Mouse (Mus musculus): Measurements from ENCODE around the gene Fam160a1.

The Fam160a1 gene

DNA sequence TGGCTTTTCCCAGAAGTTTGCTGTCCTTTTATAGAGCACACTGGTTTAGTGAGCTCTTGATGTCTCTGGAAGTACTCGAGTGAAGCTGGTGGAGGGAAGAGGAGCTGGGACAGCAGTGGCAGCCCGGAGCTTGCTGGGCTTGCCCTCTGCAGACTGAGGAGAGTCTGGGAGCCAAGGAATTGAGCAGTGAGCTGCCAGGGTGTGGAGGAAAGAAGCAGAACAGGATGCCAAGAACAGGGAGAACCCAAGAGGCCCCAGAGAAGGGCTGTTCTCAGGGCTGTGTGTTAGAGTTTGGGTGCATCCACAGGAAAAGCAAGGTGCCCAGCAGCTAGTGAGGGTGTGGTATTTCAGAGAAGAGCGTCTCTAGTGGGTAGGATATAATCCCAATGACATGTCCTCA, 175.3 kb downstream of the Fam160a1 start:
- no peak for TF ChIP-seq CTCF (conservative IDR thresholded peaks at IDR 0.05; ENCODE audit: low read length)
- TF ChIP-seq NANOG (IDR thresholded peaks at IDR 0.05; ENCODE audit: borderline replicate concordance, low read length) = no peak
- TF ChIP-seq POU5F1 (IDR thresholded peaks at IDR 0.05; ENCODE audit: borderline replicate concordance, low read length) = no peak
- H3K4me1 ChIP-seq (replicated peaks; ENCODE audit: low read depth, low read length) = no peaks in the 10 kb centered on the region
- H3K9me3 ChIP-seq (ENCODE audit: low read length) = no peaks in the 10 kb centered on the region
- H3K36me3 ChIP-seq (ENCODE audit: insufficient read depth, low read length) = peaks cover 32% of the 10 kb centered on the region
- H3K27me3 ChIP-seq (ENCODE audit: insufficient read depth, low read length) = no peaks in the 10 kb centered on the region
- no peak overlapping the region for H3K4me3 ChIP-seq (replicated peaks; ENCODE audit: low read length)

DNA sequence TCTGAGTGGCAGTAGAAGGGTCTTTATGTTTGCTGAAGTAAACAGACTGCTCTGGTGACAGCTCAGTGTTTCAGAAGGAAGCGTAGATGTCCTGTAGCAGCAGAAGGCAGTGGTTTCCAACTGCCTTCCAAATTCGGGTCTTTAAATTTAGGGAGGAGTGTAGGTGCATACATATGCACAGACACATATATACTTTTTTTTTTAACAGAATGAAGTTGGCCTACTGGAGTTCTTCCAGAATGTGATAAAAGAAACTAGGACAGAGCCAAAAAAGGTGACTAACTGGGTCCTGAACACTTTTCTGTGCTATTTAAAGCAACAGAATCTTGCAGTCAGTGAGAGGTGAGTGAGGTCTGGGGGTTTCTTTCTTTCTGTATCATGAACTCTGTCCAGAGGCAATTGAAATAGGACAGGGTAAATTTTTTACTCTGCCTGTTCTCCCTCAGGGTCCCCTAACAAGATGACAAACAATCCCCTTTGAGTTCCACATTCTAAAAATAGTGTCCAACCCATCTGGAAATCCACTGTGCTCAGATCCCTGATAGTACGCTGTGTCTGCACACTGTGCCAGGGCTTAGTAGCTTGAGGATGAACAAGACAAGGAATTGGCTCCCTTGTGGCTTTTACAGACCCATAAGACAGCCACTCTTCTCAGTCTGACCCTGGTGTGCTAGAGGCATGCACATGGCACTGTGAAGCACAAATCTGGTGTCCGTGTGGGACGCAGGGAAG, 180.2 kb downstream of the Fam160a1 start:
- TF ChIP-seq NANOG (IDR thresholded peaks at IDR 0.05; ENCODE audit: borderline replicate concordance, low read length) (no peak), POU5F1 (IDR thresholded peaks at IDR 0.05; ENCODE audit: borderline replicate concordance, low read length) (no peak), CTCF (conservative IDR thresholded peaks at IDR 0.05; ENCODE audit: low read length) (no peak)
- no peaks in the 10 kb centered on the region for H3K4me1 ChIP-seq (replicated peaks; ENCODE audit: low read depth, low read length)
- no peaks in the 10 kb centered on the region for H3K9me3 ChIP-seq (ENCODE audit: low read length)
- no peak overlapping the region for H3K4me3 ChIP-seq (replicated peaks; ENCODE audit: low read length)
- H3K36me3 ChIP-seq (ENCODE audit: insufficient read depth, low read length) = peaks cover 45% of the 10 kb centered on the region
- H3K27me3 ChIP-seq (ENCODE audit: insufficient read depth, low read length) = no peaks in the 10 kb centered on the region

DNA sequence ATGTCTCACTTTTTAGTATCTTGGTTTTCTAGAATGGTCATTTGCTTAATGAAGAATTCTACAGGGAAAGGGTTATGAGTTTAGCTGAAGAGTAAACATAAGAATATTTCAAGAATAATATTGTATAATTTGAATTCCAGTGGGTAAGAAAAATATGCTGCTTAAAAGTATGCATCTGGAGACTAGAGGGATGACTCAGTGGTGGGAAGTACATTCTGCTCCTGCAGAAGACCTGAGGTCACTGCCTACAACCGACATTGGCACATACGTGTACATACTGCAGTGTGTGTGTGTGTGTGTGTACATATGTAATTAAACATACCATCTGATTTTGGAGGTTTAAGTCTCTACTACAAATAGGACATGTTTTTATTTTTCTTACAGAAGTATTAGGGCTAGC, 181.5 kb downstream of the Fam160a1 start:
- no peaks in the 10 kb centered on the region for H3K9me3 ChIP-seq (ENCODE audit: low read length)
- no peaks in the 10 kb centered on the region for H3K4me1 ChIP-seq (replicated peaks; ENCODE audit: low read depth, low read length)
- H3K4me3 ChIP-seq (replicated peaks; ENCODE audit: low read length) = no peak overlapping the region
- no peaks in the 10 kb centered on the region for H3K27me3 ChIP-seq (ENCODE audit: insufficient read depth, low read length)
- peaks cover 48% of the 10 kb centered on the region for H3K36me3 ChIP-seq (ENCODE audit: insufficient read depth, low read length)
- TF ChIP-seq POU5F1 (IDR thresholded peaks at IDR 0.05; ENCODE audit: borderline replicate concordance, low read length) (no peak), CTCF (conservative IDR thresholded peaks at IDR 0.05; ENCODE audit: low read length) (no peak), NANOG (IDR thresholded peaks at IDR 0.05; ENCODE audit: borderline replicate concordance, low read length) (no peak)

DNA sequence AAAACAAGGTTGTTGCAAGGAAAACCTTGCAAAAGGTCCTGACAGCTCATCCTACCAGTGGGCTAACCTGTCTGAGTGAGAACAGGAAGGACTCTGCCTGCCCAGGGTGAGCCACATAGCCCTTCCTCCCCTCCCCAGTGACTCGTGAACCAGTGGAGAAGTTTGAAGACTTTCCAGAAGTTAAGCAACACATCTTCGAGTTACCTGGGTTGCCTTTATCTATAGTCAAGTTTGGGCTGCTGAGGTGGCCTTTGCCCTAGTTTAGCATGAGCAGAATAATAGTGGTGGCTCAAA, 182.0 kb downstream of the Fam160a1 start:
- H3K4me3 ChIP-seq (replicated peaks; ENCODE audit: low read length) = no peak overlapping the region
- H3K9me3 ChIP-seq (ENCODE audit: low read length) = no peaks in the 10 kb centered on the region
- no peak for TF ChIP-seq NANOG (IDR thresholded peaks at IDR 0.05; ENCODE audit: borderline replicate concordance, low read length)
- no peaks in the 10 kb centered on the region for H3K4me1 ChIP-seq (replicated peaks; ENCODE audit: low read depth, low read length)
- H3K27me3 ChIP-seq (ENCODE audit: insufficient read depth, low read length) = no peaks in the 10 kb centered on the region
- H3K36me3 ChIP-seq (ENCODE audit: insufficient read depth, low read length) = peaks cover 49% of the 10 kb centered on the region

DNA sequence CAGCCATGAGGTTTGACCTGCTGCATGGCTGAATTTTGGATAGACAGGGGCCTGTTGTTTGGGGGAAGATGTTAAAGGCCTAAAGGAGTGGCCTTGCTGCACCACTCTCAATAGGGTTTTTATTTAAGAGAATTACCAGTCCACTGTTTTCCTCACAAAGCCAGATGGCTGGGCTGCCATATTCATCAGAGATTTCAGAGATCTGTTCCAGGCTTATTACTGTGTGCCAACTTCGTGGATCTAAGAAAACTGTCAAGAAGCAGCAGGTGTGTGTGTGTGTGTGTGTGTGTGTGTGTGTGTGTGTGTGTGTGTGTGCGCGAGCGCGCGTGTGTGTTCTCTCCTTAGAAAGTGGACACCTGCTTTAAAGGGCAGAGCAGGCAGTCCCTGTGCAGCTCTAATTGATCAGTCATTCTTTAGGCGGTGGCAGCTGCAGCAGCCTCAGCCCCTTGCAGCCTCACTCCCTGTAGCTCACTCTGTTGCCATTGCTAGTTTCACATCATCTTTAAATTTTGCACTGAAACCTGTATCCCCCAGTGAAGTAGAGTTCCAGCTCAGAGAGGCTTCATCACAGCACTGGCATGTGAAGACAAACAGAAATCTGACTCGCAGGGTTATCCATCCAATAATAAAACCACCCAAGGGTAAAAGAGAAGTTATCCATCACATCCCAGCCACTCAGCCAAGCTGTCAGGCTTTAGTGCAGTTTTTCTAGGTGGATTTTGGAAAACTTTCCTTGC, 182.5 kb downstream of the Fam160a1 start:
- TF ChIP-seq CTCF (conservative IDR thresholded peaks at IDR 0.05; ENCODE audit: low read length) = no peak
- no peak for TF ChIP-seq NANOG (IDR thresholded peaks at IDR 0.05; ENCODE audit: borderline replicate concordance, low read length)
- Histone ChIP-seq H3K27me3 (ENCODE audit: insufficient read depth, low read length) (no peaks in the 10 kb centered on the region), H3K4me1 (replicated peaks; ENCODE audit: low read depth, low read length) (no peaks in the 10 kb centered on the region)

DNA sequence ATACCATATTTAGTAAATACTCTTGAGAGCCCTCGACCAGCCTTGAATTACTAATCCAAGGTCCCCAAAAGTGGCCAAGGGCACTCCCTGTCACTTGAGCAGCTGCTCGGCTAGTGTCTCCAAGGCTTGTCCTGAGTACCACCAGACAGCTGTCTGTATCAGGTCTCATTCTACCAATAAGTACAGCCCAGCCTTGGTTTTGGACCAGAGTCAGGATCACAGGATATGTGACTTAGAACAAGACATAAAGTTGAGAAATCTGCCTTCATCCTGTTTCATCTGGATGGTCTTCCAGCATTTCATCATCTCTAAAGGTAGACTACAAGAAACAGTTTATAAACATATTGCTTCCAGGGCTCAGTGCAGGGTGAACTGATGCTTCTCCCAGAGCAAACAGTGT, 183.4 kb downstream of the Fam160a1 start:
- no peak overlapping the region for H3K4me3 ChIP-seq (replicated peaks; ENCODE audit: low read length)
- no peaks in the 10 kb centered on the region for H3K27me3 ChIP-seq (ENCODE audit: insufficient read depth, low read length)
- TF ChIP-seq POU5F1 (IDR thresholded peaks at IDR 0.05; ENCODE audit: borderline replicate concordance, low read length) (no peak), CTCF (conservative IDR thresholded peaks at IDR 0.05; ENCODE audit: low read length) (no peak), NANOG (IDR thresholded peaks at IDR 0.05; ENCODE audit: borderline replicate concordance, low read length) (no peak)
- no peaks in the 10 kb centered on the region for H3K4me1 ChIP-seq (replicated peaks; ENCODE audit: low read depth, low read length)
- H3K9me3 ChIP-seq (ENCODE audit: low read length) = no peaks in the 10 kb centered on the region
- peaks cover 47% of the 10 kb centered on the region for H3K36me3 ChIP-seq (ENCODE audit: insufficient read depth, low read length)

More for the DNA sequence above, 182.5 kb downstream of the Fam160a1 start:
- Histone ChIP-seq H3K36me3 (ENCODE audit: insufficient read depth, low read length) (peaks cover 52% of the 10 kb centered on the region), H3K4me3 (replicated peaks; ENCODE audit: low read length) (no peak overlapping the region), H3K9me3 (ENCODE audit: low read length) (no peaks in the 10 kb centered on the region)

DNA sequence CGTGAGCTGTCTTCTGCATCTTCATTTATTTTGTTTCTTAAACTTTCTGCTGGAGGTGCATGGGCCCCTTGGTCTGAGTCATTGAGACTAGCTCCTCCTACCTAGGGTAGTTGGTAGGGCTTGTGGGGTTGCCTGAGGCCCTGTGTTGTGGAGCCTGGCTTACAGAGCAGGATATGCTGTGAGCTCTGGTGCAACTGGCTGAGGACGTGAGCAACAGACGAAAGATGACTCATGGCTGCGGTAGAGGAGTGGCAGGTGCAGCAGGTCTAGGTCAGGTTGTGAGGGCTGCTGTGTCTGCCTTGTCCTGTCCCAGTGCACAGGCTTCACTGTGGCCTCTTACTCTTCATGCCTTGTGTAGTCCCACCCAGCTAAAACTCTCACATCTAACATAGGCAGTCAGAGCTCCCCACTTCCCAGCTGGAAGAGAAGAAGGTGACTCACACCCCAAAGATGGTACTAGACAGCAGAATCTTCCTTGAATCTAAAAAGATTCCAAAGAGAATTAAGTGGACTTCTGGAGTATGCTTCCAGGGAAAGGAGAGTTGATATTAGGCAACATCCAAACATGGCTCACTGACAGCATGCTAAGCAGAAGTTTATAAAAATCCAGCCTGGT, 187.1 kb downstream of the Fam160a1 start:
- H3K4me3 ChIP-seq (replicated peaks; ENCODE audit: low read length) = no peak overlapping the region
- no peaks in the 10 kb centered on the region for H3K27me3 ChIP-seq (ENCODE audit: insufficient read depth, low read length)
- peaks cover 18% of the 10 kb centered on the region; the same call in 1 of the 2 replicates for H3K36me3 ChIP-seq (ENCODE audit: insufficient read depth, low read length)
- no peaks in the 10 kb centered on the region for H3K4me1 ChIP-seq (replicated peaks; ENCODE audit: low read depth, low read length)
- no peaks in the 10 kb centered on the region for H3K9me3 ChIP-seq (ENCODE audit: low read length)
- no peak for TF ChIP-seq POU5F1 (IDR thresholded peaks at IDR 0.05; ENCODE audit: borderline replicate concordance, low read length)
- no peak for TF ChIP-seq CTCF (conservative IDR thresholded peaks at IDR 0.05; ENCODE audit: low read length)
- no peak for TF ChIP-seq NANOG (IDR thresholded peaks at IDR 0.05; ENCODE audit: borderline replicate concordance, low read length)

DNA sequence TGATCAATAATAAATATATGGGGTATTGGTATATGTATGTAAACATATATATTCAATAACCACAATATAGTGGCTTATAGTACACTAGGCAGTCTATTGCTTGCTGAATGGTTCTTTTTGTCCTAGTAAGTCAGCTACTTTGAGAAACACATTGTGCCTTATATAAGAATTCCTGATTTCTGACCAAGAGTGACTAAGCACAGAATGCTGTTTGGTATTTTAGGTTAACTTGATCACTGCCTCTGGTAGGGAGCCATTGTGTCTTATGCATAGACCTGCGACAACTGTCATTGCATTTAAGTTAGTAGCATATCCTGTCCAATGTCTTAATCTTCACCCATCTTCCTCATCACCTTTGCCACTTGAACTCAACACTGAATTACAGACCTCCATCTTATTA, 197.3 kb downstream of the Fam160a1 start:
- Histone ChIP-seq H3K27me3 (ENCODE audit: insufficient read depth, low read length) (no peaks in the 10 kb centered on the region), H3K4me3 (replicated peaks; ENCODE audit: low read length) (no peak overlapping the region), H3K9me3 (ENCODE audit: low read length) (no peaks in the 10 kb centered on the region), H3K4me1 (replicated peaks; ENCODE audit: low read depth, low read length) (no peaks in the 10 kb centered on the region), H3K36me3 (ENCODE audit: insufficient read depth, low read length) (peaks cover 26% of the 10 kb centered on the region)
- no peak for TF ChIP-seq POU5F1 (IDR thresholded peaks at IDR 0.05; ENCODE audit: borderline replicate concordance, low read length)
- no peak for TF ChIP-seq NANOG (IDR thresholded peaks at IDR 0.05; ENCODE audit: borderline replicate concordance, low read length)
- TF ChIP-seq CTCF (conservative IDR thresholded peaks at IDR 0.05; ENCODE audit: low read length) = no peak
